ENCODE assay signal across 8 mouse cellular contexts in the genomic region with DNA sequence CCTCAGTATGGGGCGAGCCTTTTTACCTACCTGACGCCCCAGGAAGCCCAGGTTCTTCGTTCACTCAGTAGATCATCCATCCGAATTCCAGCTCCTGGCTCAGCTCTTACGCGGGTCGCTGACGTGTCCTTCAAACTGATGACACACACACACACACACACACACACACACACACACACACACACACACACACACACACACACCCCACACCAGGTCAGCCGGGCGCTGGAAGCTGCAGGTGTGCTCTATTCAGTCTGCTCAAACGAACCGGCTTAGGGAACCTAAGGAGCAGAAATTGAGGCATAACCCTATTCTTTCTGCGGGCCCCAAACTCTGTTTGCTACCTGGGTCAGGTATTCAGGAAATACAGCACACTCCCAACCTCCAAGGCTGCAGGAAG. TPM values are rescaled to one million over a fixed set of nuclear protein-coding genes. Genes with fewer than 3 reads are reported as not detected.
DNase-seq lines count a peak whose midpoint lies in the region; ATAC-seq and TF ChIP-seq lines count a peak whose summit lies in the region.

No protein-coding gene starts in this region.

- ATAC-seq in kidney, postnatal 0 days (replicated peaks; ENCODE audit: low FRiP score, low read depth) = no peak; the same call in 1 of the 2 replicates
- 0 out of 2 replicates have a peak, but pooled peaks have one; percentile 35 for ATAC-seq in embryonic facial prominence, embryonic 12.5 days (ENCODE audit: insufficient number of reproducible peaks, insufficient read depth, low FRiP score, low TSS enrichment)

- H3K9me3 ChIP-seq in kidney, postnatal 0 days (replicated peaks; ENCODE audit: low read length) = no peaks in the 10 kb centered on the region
- no peaks in the 10 kb centered on the region for H3K9me3 ChIP-seq in embryonic facial prominence, embryonic 12.5 days

- H3K4me3 ChIP-seq in kidney, postnatal 0 days (replicated peaks; ENCODE audit: low read depth, low read length) = peak overlapping the region; percentile 63
- peak overlapping the region; percentile 78 for H3K4me3 ChIP-seq in embryonic facial prominence, embryonic 12.5 days
- no peak overlapping the region for H3K4me3 ChIP-seq in myocyte

- no peaks in the 10 kb centered on the region for H3K36me3 ChIP-seq in kidney, postnatal 0 days (ENCODE audit: insufficient read depth, low read length)
- no peaks in the 10 kb centered on the region for H3K36me3 ChIP-seq in embryonic facial prominence, embryonic 12.5 days
- H3K36me3 ChIP-seq in myocyte (ENCODE audit: control insufficient read depth, insufficient read depth) = no peaks in the 10 kb centered on the region

- no peak overlapping the region for H3K27ac ChIP-seq in kidney, postnatal 0 days
- H3K27ac ChIP-seq in embryonic facial prominence, embryonic 12.5 days = no peak overlapping the region

- WGBS in kidney, postnatal 0 days = under 1% methylated on average over 13 of the region's 13 CpGs
- 1% methylated on average over 13 of the region's 13 CpGs for WGBS in embryonic facial prominence, embryonic 12.5 days

- H3K4me2 ChIP-seq in kidney, postnatal 0 days (ENCODE audit: low read length) = peak overlapping the region; percentile 98
- peak overlapping the region; percentile 88 for H3K4me2 ChIP-seq in embryonic facial prominence, embryonic 12.5 days (replicated peaks)
- H3K4me2 ChIP-seq in myocyte (ENCODE audit: low read depth) = peak overlapping the region; percentile 92

- no peak for TF ChIP-seq POLR2A in myocyte (IDR thresholded peaks at IDR 0.05; ENCODE audit: insufficient read length, low read depth)

- no peak for TF ChIP-seq CTCF in kidney, postnatal 0 days (IDR thresholded peaks at IDR 0.05; ENCODE audit: low read depth)

- no peaks in the 10 kb centered on the region for H3K4me1 ChIP-seq in kidney, postnatal 0 days (replicated peaks; ENCODE audit: insufficient read depth, low read length)
- peaks cover 9% of the 10 kb centered on the region for H3K4me1 ChIP-seq in embryonic facial prominence, embryonic 12.5 days

- H3K27me3 ChIP-seq in kidney, postnatal 0 days (ENCODE audit: insufficient read depth, low read length) = no peaks in the 10 kb centered on the region; the same call in 1 of the 2 replicates
- peaks cover 15% of the 10 kb centered on the region; the same call in 1 of the 2 replicates for H3K27me3 ChIP-seq in embryonic facial prominence, embryonic 12.5 days
- H3K27me3 ChIP-seq in myocyte (ENCODE audit: control insufficient read depth, insufficient read depth, insufficient read length) = peaks cover 20% of the 10 kb centered on the region

- peak overlapping the region; percentile 68; the same call in 1 of the 2 replicates for H3K9ac ChIP-seq in kidney, postnatal 0 days (ENCODE audit: low read depth, low read length)
- H3K9ac ChIP-seq in embryonic facial prominence, embryonic 12.5 days = peak overlapping the region; percentile 82; the same call in 1 of the 2 replicates

- no peak for DNase-seq in kidney, postnatal 0 days (ENCODE audit: low spot score)
- DNase-seq in kidney, postnatal 25 days = no peak
- DNase-seq in induced T-regulatory cell, adult 2 months (ENCODE audit: low read depth) = peak; percentile 21
- DNase-seq in B cell, adult 2 months = no peak
- DNase-seq in right cerebral cortex, postnatal 25 days = no peak
- no peak for DNase-seq in embryo, embryonic 11 days

- H3ac ChIP-seq in myocyte (ENCODE audit: control insufficient read depth, insufficient read length) = no peak overlapping the region

- no peaks in the 10 kb centered on the region for H3K79me2 ChIP-seq in myocyte (ENCODE audit: control insufficient read depth, insufficient read depth)

TF ChIP-seq in myocyte, 11 proteins besides CTCF, POLR2A, EP300 and RAD21:
- TF ChIP-seq MYOG (IDR thresholded peaks at IDR 0.05; ENCODE audit: control insufficient read depth in 1 of 3, insufficient read depth in 1 of 3, insufficient read length in 2 of 3, low read depth in 2 of 3) (no peak), MAX (IDR thresholded peaks at IDR 0.05; ENCODE audit: low read depth) (no peak), CEBPB (IDR thresholded peaks at IDR 0.05; ENCODE audit: insufficient read depth, poor library complexity, severe bottlenecking) (no peak), SRF (IDR thresholded peaks at IDR 0.05; ENCODE audit: control insufficient read depth, insufficient read length, low read depth) (no peak), TCF12 (IDR thresholded peaks at IDR 0.05; ENCODE audit: insufficient read depth, poor library complexity, severe bottlenecking) (no peak), TCF3 (IDR thresholded peaks at IDR 0.05; ENCODE audit: insufficient read length, low read depth) (no peak), MYOD1 (IDR thresholded peaks at IDR 0.05; ENCODE audit: control insufficient read depth in 1 of 3, insufficient read length in 2 of 3, low read depth in 2 of 3) (no peak), REST (IDR thresholded peaks at IDR 0.05; ENCODE audit: insufficient read depth, insufficient read length) (no peak), POLR2AphosphoS2 (IDR thresholded peaks at IDR 0.05; ENCODE audit: insufficient read length, low read depth) (no peak), USF1 (IDR thresholded peaks at IDR 0.05; ENCODE audit: low read depth) (no peak)
TF ChIP-seq in myocyte: peak in this region for 0.

RNA-seq across cellular contexts. Expression of a gene that starts 0.3 kb away (rescaled TPM):
- 1.1 and 1.4 TPM in 2 replicates for polyA plus RNA-seq in kidney, postnatal 0 days (2015; fragmentation: Nextera tagmentation; extraction: Ambion mirVana)
- polyA plus RNA-seq in embryonic facial prominence, embryonic 12.5 days (2016; fragmentation: Nextera tagmentation; extraction: Ambion mirVana) = 10.3 and 11.9 TPM in 2 replicates
- polyA plus RNA-seq in myocyte (2012; fragmentation: generic; extraction: Trizol) = 0.02 TPM

RNA-seq across cellular contexts. Expression of a gene that starts 43.3 kb away (rescaled TPM):
- polyA plus RNA-seq in kidney, postnatal 0 days (2015; fragmentation: Nextera tagmentation; extraction: Ambion mirVana) = 4.0 and 4.7 TPM in 2 replicates
- polyA plus RNA-seq in embryonic facial prominence, embryonic 12.5 days (2016; fragmentation: Nextera tagmentation; extraction: Ambion mirVana) = 10.9 and 14.0 TPM in 2 replicates
- polyA plus RNA-seq in myocyte (2012; fragmentation: generic; extraction: Trizol) = 4.8 TPM
